Mouse (Mus musculus): ENCODE measurements around the gene Gm21244. TPM values are rescaled to one million over a fixed set of nuclear protein-coding genes. Genes with fewer than 3 reads are reported as not detected.
"Not testable (repeated sequence)": the region's sequence is repeated elsewhere in the genome, so short reads cannot be mapped to it uniquely, and the experiment has no call there.

Gene Gm21244
- polyA plus RNA-seq (2012; fragmentation: generic; extraction: Trizol): not detected

GRCm38 (mm10) chrY:7169193-7169592 is at the start of gene Gm21244:
Gm21244 (minus strand) TSS chrY:7169293.
- not testable (repeated sequence) for H3K4me3 ChIP-seq; H3K36me3 ChIP-seq (ENCODE audit: control insufficient read depth, insufficient read depth); H3K27me3 ChIP-seq (ENCODE audit: control insufficient read depth, insufficient read depth, insufficient read length); H3K4me2 ChIP-seq (ENCODE audit: low read depth); H3ac ChIP-seq (ENCODE audit: control insufficient read depth, insufficient read length); H3K79me2 ChIP-seq (ENCODE audit: control insufficient read depth, insufficient read depth)

Other genes starting within 250 kb of the Gm21244 start
- gene Gm28998, start 84.5 kb upstream of the Gm21244 start, polyA plus RNA-seq (2012; fragmentation: generic; extraction: Trizol): not detected
- not detected for gene Gm21788, start 235.7 kb upstream of the Gm21244 start, polyA plus RNA-seq (2012; fragmentation: generic; extraction: Trizol)